Mouse (Mus musculus) liver, embryonic 14.5 days (tissue): ENCODE measurements around the gene Rgs5.

Experiments used
- CTCF ChIP-seq: IDR thresholded peaks from 2 replicates; pipeline ENCODE4 v1.5.1; 2016; ENCODE audit warnings: antibody characterized with exemption, low read depth, control low read depth
- EP300 ChIP-seq: IDR thresholded peaks from 2 replicates; pipeline ENCODE4 v1.6.1; 2016; ENCODE audit warnings: antibody characterized with exemption, low read depth

DNA sequence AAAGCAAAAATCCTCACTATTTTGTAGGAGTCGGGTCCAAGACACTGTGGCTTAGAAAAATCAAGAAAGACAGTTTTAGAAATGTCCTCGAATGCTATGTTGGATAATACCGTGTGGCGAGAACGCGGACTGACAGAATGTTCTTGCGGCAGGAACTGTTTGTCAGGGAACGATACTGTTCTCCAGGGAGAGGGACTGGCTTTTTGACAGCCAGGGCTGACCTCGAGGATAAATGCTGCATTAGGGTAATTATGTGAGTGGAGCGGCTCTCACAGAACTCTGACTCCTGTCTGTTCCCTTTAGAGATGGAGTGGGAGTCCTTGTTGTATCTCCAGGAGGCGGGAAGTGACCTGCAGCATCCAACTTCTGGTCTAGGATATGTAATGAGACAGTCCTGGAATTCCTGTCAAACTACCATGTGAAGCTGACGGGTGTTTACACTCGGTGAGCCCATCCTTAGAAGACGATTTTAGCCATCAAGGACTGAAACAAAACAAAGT is 18.0 kb upstream of the Rgs5 start:
- TF ChIP-seq CTCF: no peak
- no peak for TF ChIP-seq EP300
